Mouse (Mus musculus) heart, adult 2 months (tissue): Measurements from ENCODE around the gene Dgka.

ENCODE experiments used
- CTCF ChIP-seq: fragments of 200-600 bp; IDR thresholded peaks from 2 replicates; pipeline ENCODE4 v1.8.1; 2022; ENCODE audit warnings: antibody characterized with exemption, mild to moderate bottlenecking, moderate library complexity
- POLR2A ChIP-seq: fragments of 200-500 bp; IDR thresholded peaks from 2 replicates; pipeline ENCODE4 v1.6.1; 2011; ENCODE audit warnings: mild to moderate bottlenecking, low read depth, low read length, control low read depth; ENCODE audit not compliant: insufficient read depth

DNA sequence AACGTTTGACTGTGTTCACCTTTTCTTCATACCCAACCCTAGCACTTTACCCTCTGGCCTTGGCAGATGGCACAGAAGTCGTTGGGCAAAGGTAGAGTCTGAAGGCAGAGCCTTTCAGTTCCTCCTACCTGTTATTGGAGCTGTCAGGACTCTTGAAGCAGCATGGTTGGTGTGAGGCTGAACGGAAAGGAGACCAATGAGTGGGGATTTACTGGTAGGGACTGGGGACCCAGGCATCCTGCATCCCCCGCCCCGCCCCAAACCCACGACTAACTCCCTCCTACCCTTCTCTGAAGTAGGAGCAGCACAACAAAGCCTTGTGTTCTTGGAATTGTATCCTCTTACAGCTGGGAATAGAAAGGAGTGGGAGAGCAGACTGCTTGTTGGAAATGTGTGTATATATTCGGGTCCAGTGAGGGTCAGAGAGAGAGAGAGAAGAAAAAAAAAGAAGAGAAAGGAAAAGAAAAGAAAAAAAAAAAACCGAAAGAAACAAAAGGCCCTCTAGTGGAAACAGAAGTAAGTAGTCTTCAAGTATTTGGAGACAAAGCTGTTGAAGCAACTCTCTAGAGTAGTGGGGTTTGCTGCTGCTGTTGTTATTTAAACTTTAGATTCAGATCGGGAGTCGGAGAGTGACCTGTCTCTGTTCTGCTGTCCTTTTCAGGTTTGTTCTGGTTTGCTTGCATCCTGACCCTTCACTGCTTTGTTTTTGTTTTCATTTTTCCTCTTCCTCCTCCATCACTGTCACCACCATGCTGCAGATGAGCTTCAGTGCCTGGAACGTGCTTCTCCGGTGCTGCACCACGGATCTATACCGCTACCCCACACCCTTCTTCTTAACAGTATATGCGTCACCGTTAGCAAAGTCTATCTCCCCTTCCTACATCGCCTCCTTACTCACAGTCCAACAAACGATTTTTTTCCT is at the start of gene Dgka:
- TF ChIP-seq POLR2A (no peak), CTCF (peak; percentile 65)
